Comparison of ENCODE assay signal across 10 mouse cellular contexts in genomic region chr5:136465366-136465765, GRCm38 (mm10).
DNase-seq lines count a peak whose midpoint lies in the region; ATAC-seq and TF ChIP-seq lines count a peak whose summit lies in the region.
"Had no signal": no experiment of that assay in that cellular context is flagged by ENCODE, and none has a peak within 500 bp of the region (broad histone marks: within the 10 kb centered on the region; RNA-seq: fewer than 3 reads in every experiment).

No protein-coding gene starts in this region.

- H3K4me1 ChIP-seq in forebrain, embryonic 10.5 days: peaks cover 60% of the 10 kb centered on the region
- 0 out of 2 replicates have a peak, but pooled peaks cover 4% of the 10 kb centered on the region for H3K4me1 ChIP-seq in forebrain, postnatal 0 days (ENCODE audit: insufficient read depth)
- peaks cover 66% of the 10 kb centered on the region for H3K4me1 ChIP-seq in neural tube, embryonic 15.5 days
- peaks cover 62% of the 10 kb centered on the region for H3K4me1 ChIP-seq in limb, embryonic 10.5 days

- ATAC-seq in forebrain, postnatal 0 days: no peak
- ATAC-seq in neural tube, embryonic 15.5 days (ENCODE audit: low FRiP score): no peak

- H3K27ac ChIP-seq in forebrain, embryonic 10.5 days: peak overlapping the region; percentile 63
- H3K27ac ChIP-seq in forebrain, postnatal 0 days (ENCODE audit: low read depth, low read length): no peak overlapping the region
- H3K27ac ChIP-seq in left cerebral cortex, adult 2 months: peak overlapping the region; percentile 59
- peak overlapping the region; percentile 13; the same call in 1 of the 2 replicates for H3K27ac ChIP-seq in neural tube, embryonic 15.5 days (replicated peaks)
- H3K27ac ChIP-seq in limb, embryonic 10.5 days: no peak overlapping the region; the same call in 1 of the 2 replicates

- TF ChIP-seq CTCF in forebrain, postnatal 0 days (IDR thresholded peaks at IDR 0.05; ENCODE audit: low read depth): no peak
- TF ChIP-seq CTCF in left cerebral cortex, adult 2 months (IDR thresholded peaks at IDR 0.05): no peak

- no peak overlapping the region for H3K9ac ChIP-seq in forebrain, postnatal 0 days
- no peak overlapping the region for H3K9ac ChIP-seq in neural tube, embryonic 15.5 days (replicated peaks)
- H3K9ac ChIP-seq: lung, embryonic 15.5 days had no signal

- intact Hi-C loops in left cerebral cortex, adult 2 months (cut with DNase I): loop anchor here (5.0 kb wide), 1 partner anchor 103 kb away; no protein-coding TSS in a partner anchor

- no peak overlapping the region for H3K4me2 ChIP-seq in forebrain, postnatal 0 days (ENCODE audit: low read depth)
- no peak overlapping the region for H3K4me2 ChIP-seq in neural tube, embryonic 15.5 days
- H3K4me2 ChIP-seq: lung, embryonic 15.5 days had no signal

- H3K36me3 ChIP-seq in forebrain, embryonic 10.5 days (replicated peaks): peaks cover 25% of the 10 kb centered on the region
- H3K36me3 ChIP-seq in forebrain, postnatal 0 days (ENCODE audit: insufficient read depth): no peaks in the 10 kb centered on the region
- H3K36me3 ChIP-seq in neural tube, embryonic 15.5 days: no peaks in the 10 kb centered on the region
- peaks cover 8% of the 10 kb centered on the region; the same call in 1 of the 2 replicates for H3K36me3 ChIP-seq in limb, embryonic 10.5 days
- H3K36me3 ChIP-seq: lung, embryonic 15.5 days had no signal

- 79% methylated on average over 5 of the region's 5 CpGs for WGBS in forebrain, embryonic 10.5 days
- 65% methylated on average over 5 of the region's 5 CpGs for WGBS in forebrain, postnatal 0 days
- WGBS in neural tube, embryonic 15.5 days: 56% methylated on average over 5 of the region's 5 CpGs
- WGBS in limb, embryonic 10.5 days: 74% methylated on average over 5 of the region's 5 CpGs

- DNase-seq in forebrain, embryonic 10.5 days (ENCODE audit: extremely low spot score, low spot score): no peak
- no peak for DNase-seq in forebrain, postnatal 0 days
- DNase-seq in left cerebral cortex, adult 2 months (ENCODE audit: extremely low spot score in 1 of 2, low spot score in 2 of 2): no peak
- DNase-seq in left cerebral cortex, adult 9 months (ENCODE audit: low spot score in 2 of 2): no peak
- DNase-seq in adrenal gland, postnatal 36 days: peak; percentile 56 to 60
- DNase-seq in limb, embryonic 10.5 days (ENCODE audit: low spot score): no peak
- no peak for DNase-seq in layer of hippocampus, adult 18-20 months (ENCODE audit: low spot score in 2 of 2)

- no peak overlapping the region for H3K4me3 ChIP-seq in forebrain, embryonic 10.5 days
- no peak overlapping the region for H3K4me3 ChIP-seq in forebrain, postnatal 0 days (ENCODE audit: low read depth, low read length)
- no peak overlapping the region for H3K4me3 ChIP-seq in left cerebral cortex, adult 2 months
- H3K4me3 ChIP-seq in neural tube, embryonic 15.5 days (replicated peaks): no peak overlapping the region
- no peak overlapping the region for H3K4me3 ChIP-seq in limb, embryonic 10.5 days
- H3K4me3 ChIP-seq: erythroblast, embryonic 14.5 days; lung, embryonic 15.5 days had no signal

- no peaks in the 10 kb centered on the region for H3K27me3 ChIP-seq in forebrain, embryonic 10.5 days (ENCODE audit: poor library complexity, severe bottlenecking)
- no peaks in the 10 kb centered on the region for H3K27me3 ChIP-seq in forebrain, postnatal 0 days (ENCODE audit: insufficient read depth, low read length)
- no peaks in the 10 kb centered on the region for H3K27me3 ChIP-seq in neural tube, embryonic 15.5 days (replicated peaks)
- no peaks in the 10 kb centered on the region for H3K27me3 ChIP-seq in limb, embryonic 10.5 days (ENCODE audit: low read depth, poor library complexity, severe bottlenecking)
- H3K27me3 ChIP-seq: lung, embryonic 15.5 days had no signal

- H3K9me3 ChIP-seq in forebrain, embryonic 10.5 days: no peaks in the 10 kb centered on the region
- no peaks in the 10 kb centered on the region for H3K9me3 ChIP-seq in forebrain, postnatal 0 days (ENCODE audit: low read length)
- H3K9me3 ChIP-seq in neural tube, embryonic 15.5 days (replicated peaks): no peaks in the 10 kb centered on the region
- no peaks in the 10 kb centered on the region for H3K9me3 ChIP-seq in limb, embryonic 10.5 days (replicated peaks)
- H3K9me3 ChIP-seq: lung, embryonic 15.5 days had no signal

Comparison
In these comparisons a context has a peak if more than half of its experiments do, and no peak if none do; other contexts are left out.
1. H3K27ac ChIP-seq: peak in forebrain, embryonic 10.5 days (single experiment), left cerebral cortex, adult 2 months (single experiment) and neural tube, embryonic 15.5 days (single experiment); none in forebrain, postnatal 0 days (single experiment) and limb, embryonic 10.5 days (single experiment).
2. DNase-seq: peak in adrenal gland, postnatal 36 days (2 of 2); none in forebrain, embryonic 10.5 days (single experiment), forebrain, postnatal 0 days (single experiment), left cerebral cortex, adult 2 months (0 of 2), left cerebral cortex, adult 9 months (0 of 2), limb, embryonic 10.5 days (single experiment) and layer of hippocampus, adult 18-20 months (0 of 2).